25 mouse cellular contexts compared by ENCODE assay signal in genomic region chr2:173108509-173109190, GRCm38 (mm10). TPM values are rescaled to one million over a fixed set of nuclear protein-coding genes. Genes with fewer than 3 reads are reported as not detected.
"Had no signal": no experiment of that assay in that cellular context is flagged by ENCODE, and none has a peak within 500 bp of the region (broad histone marks: within the 10 kb centered on the region; RNA-seq: fewer than 3 reads in every experiment).

No protein-coding gene starts in this region.

- H3K9ac ChIP-seq: hindbrain, embryonic 13.5 days; limb, embryonic 12.5 days; limb, embryonic 15.5 days; lung, embryonic 15.5 days had no signal

- H3K36me3 ChIP-seq: hindbrain, embryonic 13.5 days; limb, embryonic 12.5 days; limb, embryonic 15.5 days; lung, embryonic 15.5 days had no signal

- ATAC-seq: hindbrain, embryonic 16.5 days had no signal

- H3K27ac ChIP-seq: hindbrain, embryonic 13.5 days; limb, embryonic 12.5 days; limb, embryonic 15.5 days; lung, embryonic 15.5 days had no signal

- H3K4me3 ChIP-seq: hindbrain, embryonic 13.5 days; limb, embryonic 12.5 days; limb, embryonic 15.5 days; lung, embryonic 15.5 days had no signal

- H3K9me3 ChIP-seq: hindbrain, embryonic 13.5 days; limb, embryonic 15.5 days; lung, embryonic 15.5 days had no signal

- H3K4me2 ChIP-seq: hindbrain, embryonic 13.5 days; limb, embryonic 12.5 days; limb, embryonic 15.5 days; lung, embryonic 15.5 days; midbrain, embryonic 11.5 days had no signal

- DNase-seq: kidney, adult 2 months; left cerebral cortex, postnatal 4 days; lung, adult 18-20 months; lung, postnatal 10 days; lung, postnatal 4 days; midbrain, embryonic 14.5 days; right cerebral cortex, adult 18-20 months; right cerebral cortex, postnatal 14 days; thymus, adult 18-20 months; thymus, postnatal 36 days had no signal

- H3K4me1 ChIP-seq: limb, embryonic 12.5 days; limb, embryonic 15.5 days; lung, embryonic 15.5 days had no signal

RNA-seq across cellular contexts. Expression of gene Ctcfl, which starts 10.7 kb away (rescaled TPM):
- total RNA-seq: layer of hippocampus, adult 8-10 months; layer of hippocampus, postnatal 14 days; left cerebral cortex, postnatal 14 days; left cerebral cortex, postnatal 4 days; megakaryocyte progenitor cell, adult 5-6 weeks; megakaryocyte-erythroid progenitor cell, adult 5-6 weeks; midbrain, postnatal 0 days had no signal
- polyA plus RNA-seq: large intestine, adult 2 months; midbrain, embryonic 14.5 days; midbrain, postnatal 0 days; neural tube, embryonic 11.5 days; spleen, adult 2 months had no signal

RNA-seq across cellular contexts. Expression of gene Pck1, which starts 44.2 kb away (rescaled TPM):
- total RNA-seq: layer of hippocampus, postnatal 14 days; left cerebral cortex, postnatal 14 days; left cerebral cortex, postnatal 4 days; megakaryocyte progenitor cell, adult 5-6 weeks; megakaryocyte-erythroid progenitor cell, adult 5-6 weeks; midbrain, postnatal 0 days had no signal
- polyA plus RNA-seq: hindbrain, embryonic 13.5 days; hindbrain, embryonic 16.5 days; midbrain, embryonic 11.5 days; midbrain, embryonic 14.5 days; neural tube, embryonic 11.5 days had no signal
